Comparison of ENCODE assay signal across 10 mouse cellular contexts in the genomic region with DNA sequence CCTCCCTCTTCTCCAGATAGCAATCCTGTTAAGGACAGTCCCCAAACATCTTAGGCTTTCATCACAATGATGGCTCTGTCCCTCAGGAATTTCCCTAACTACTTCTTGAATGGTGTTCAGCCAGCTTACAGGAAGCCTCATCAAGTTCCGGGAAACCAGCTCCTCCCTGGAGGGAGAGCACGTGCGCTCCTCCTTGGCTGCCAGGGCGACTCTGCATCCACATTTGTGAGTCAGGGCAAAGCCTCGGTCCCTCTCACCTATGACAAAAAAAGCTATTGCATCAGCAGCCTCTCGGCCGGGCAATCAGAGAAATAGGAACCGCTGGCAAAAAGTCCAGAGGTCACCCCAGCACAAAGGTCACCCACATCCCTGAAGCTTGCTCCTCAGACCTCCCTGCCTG. TPM values are rescaled to one million over a fixed set of nuclear protein-coding genes. Genes with fewer than 3 reads are reported as not detected.
DNase-seq lines count a peak whose midpoint lies in the region; ATAC-seq lines count a peak whose summit lies in the region.
"Had no signal": no experiment of that assay in that cellular context is flagged by ENCODE, and none has a peak within 500 bp of the region (broad histone marks: within the 10 kb centered on the region; RNA-seq: fewer than 3 reads in every experiment).

No protein-coding gene starts in this region.

- H3K4me2 ChIP-seq in kidney, embryonic 15.5 days = no peak overlapping the region
- H3K4me2 ChIP-seq in embryonic facial prominence, embryonic 12.5 days (replicated peaks) = no peak overlapping the region
- no peak overlapping the region; the same call in 1 of the 2 replicates for H3K4me2 ChIP-seq in neural tube, embryonic 15.5 days
- H3K4me2 ChIP-seq: hindbrain, embryonic 14.5 days had no signal

- H3K27ac ChIP-seq in kidney, embryonic 15.5 days = no peak overlapping the region
- H3K27ac ChIP-seq in embryonic facial prominence, embryonic 12.5 days = peak overlapping the region; percentile 63; the same call in 1 of the 2 replicates
- H3K27ac ChIP-seq in neural tube, embryonic 15.5 days (replicated peaks) = 0 out of 2 replicates have a peak overlapping the region, but pooled peaks have one; percentile 3
- H3K27ac ChIP-seq: hindbrain, embryonic 14.5 days had no signal

- H3K4me3 ChIP-seq in kidney, embryonic 15.5 days (replicated peaks) = no peak overlapping the region
- no peak overlapping the region for H3K4me3 ChIP-seq in embryonic facial prominence, embryonic 12.5 days
- H3K4me3 ChIP-seq in neural tube, embryonic 15.5 days (replicated peaks) = no peak overlapping the region
- H3K4me3 ChIP-seq: erythroblast, embryonic 14.5 days had no signal

- H3K27me3 ChIP-seq in kidney, embryonic 15.5 days = 0 out of 2 replicates have a peak, but pooled peaks cover 4% of the 10 kb centered on the region
- H3K27me3 ChIP-seq in embryonic facial prominence, embryonic 12.5 days = no peaks in the 10 kb centered on the region
- 0 out of 2 replicates have a peak, but pooled peaks cover 3% of the 10 kb centered on the region for H3K27me3 ChIP-seq in neural tube, embryonic 15.5 days (replicated peaks)

- H3K36me3 ChIP-seq in kidney, embryonic 15.5 days = no peaks in the 10 kb centered on the region
- H3K36me3 ChIP-seq in embryonic facial prominence, embryonic 12.5 days = no peaks in the 10 kb centered on the region
- no peaks in the 10 kb centered on the region for H3K36me3 ChIP-seq in neural tube, embryonic 15.5 days

- no peak overlapping the region for H3K9ac ChIP-seq in kidney, embryonic 15.5 days
- no peak overlapping the region for H3K9ac ChIP-seq in embryonic facial prominence, embryonic 12.5 days
- no peak overlapping the region for H3K9ac ChIP-seq in neural tube, embryonic 15.5 days (replicated peaks)
- H3K9ac ChIP-seq: hindbrain, embryonic 14.5 days had no signal

- 14% methylated on average over 8 of the region's 8 CpGs for WGBS in kidney, embryonic 15.5 days
- 10% methylated on average over 8 of the region's 8 CpGs for WGBS in embryonic facial prominence, embryonic 12.5 days
- 14% methylated on average over 8 of the region's 8 CpGs for WGBS in neural tube, embryonic 15.5 days

- ATAC-seq in kidney, embryonic 15.5 days (replicated peaks; ENCODE audit: low FRiP score) = no peak
- no peak for ATAC-seq in embryonic facial prominence, embryonic 12.5 days (ENCODE audit: insufficient number of reproducible peaks, insufficient read depth, low FRiP score, low TSS enrichment)
- no peak for ATAC-seq in neural tube, embryonic 15.5 days (ENCODE audit: low FRiP score)
- no peak for ATAC-seq in megakaryocyte-erythroid progenitor cell, adult 5-6 weeks (replicated peaks; ENCODE audit: low FRiP score, low TSS enrichment, poor library complexity, severe bottlenecking)
- ATAC-seq: activated CD4-positive, CD25-positive, alpha-beta regulatory T cell, adult 4 months had no signal

- H3K9me3 ChIP-seq in kidney, embryonic 15.5 days (replicated peaks) = no peaks in the 10 kb centered on the region
- H3K9me3 ChIP-seq in embryonic facial prominence, embryonic 12.5 days = no peaks in the 10 kb centered on the region
- no peaks in the 10 kb centered on the region for H3K9me3 ChIP-seq in neural tube, embryonic 15.5 days (replicated peaks)

- peaks cover 56% of the 10 kb centered on the region for H3K4me1 ChIP-seq in kidney, embryonic 15.5 days
- peaks cover 47% of the 10 kb centered on the region for H3K4me1 ChIP-seq in embryonic facial prominence, embryonic 12.5 days
- peaks cover 36% of the 10 kb centered on the region for H3K4me1 ChIP-seq in neural tube, embryonic 15.5 days

- peak; percentile 86 for DNase-seq in kidney, adult 11 months
- peak; percentile 74 to 88 for DNase-seq in kidney, postnatal 25 days
- no peak for DNase-seq in right cerebral cortex, adult 2 months (ENCODE audit: low spot score in 2 of 2)

RNA-seq across cellular contexts. Expression of gene Tmem51, which starts 13.3 kb away (rescaled TPM):
- polyA plus RNA-seq in kidney, embryonic 15.5 days (2015; fragmentation: Nextera tagmentation; extraction: Ambion mirVana) = 29.1 and 29.5 TPM in 2 replicates
- polyA plus RNA-seq in embryonic facial prominence, embryonic 12.5 days (2016; fragmentation: Nextera tagmentation; extraction: Ambion mirVana) = 10.8 and 12.2 TPM in 2 replicates
- 5.9 and 11.0 TPM in 2 replicates for polyA plus RNA-seq in neural tube, embryonic 15.5 days (2015; fragmentation: Nextera tagmentation; extraction: Ambion mirVana)
- 0.42 TPM in 1 of 2 replicates, not detected in the other for total RNA-seq in megakaryocyte-erythroid progenitor cell, adult 5-6 weeks (2014; fragmentation: Nextera tagmentation)
- not detected in 2 replicates for total RNA-seq in megakaryocyte-erythroid progenitor cell, adult 5-6 weeks (2017)

RNA-seq across cellular contexts. Expression of gene Fhad1, which starts 56.0 kb away (rescaled TPM):
- 0.87 and 1.4 TPM in 2 replicates for polyA plus RNA-seq in kidney, embryonic 15.5 days (2015; fragmentation: Nextera tagmentation; extraction: Ambion mirVana)
- polyA plus RNA-seq in embryonic facial prominence, embryonic 12.5 days (2016; fragmentation: Nextera tagmentation; extraction: Ambion mirVana) = 1.9 and 2.2 TPM in 2 replicates
- 4.5 and 4.8 TPM in 2 replicates for polyA plus RNA-seq in neural tube, embryonic 15.5 days (2015; fragmentation: Nextera tagmentation; extraction: Ambion mirVana)
- not detected in 2 replicates for total RNA-seq in megakaryocyte-erythroid progenitor cell, adult 5-6 weeks (2014; fragmentation: Nextera tagmentation)
- not detected in 2 replicates for total RNA-seq in megakaryocyte-erythroid progenitor cell, adult 5-6 weeks (2017)
- polyA plus RNA-seq: erythroblast, embryonic 14.5 days had no signal

Comparison
In these comparisons a context has a peak if more than half of its experiments do, and no peak if none do; other contexts are left out.
1. DNase-seq: peak in kidney, adult 11 months (single experiment) and kidney, postnatal 25 days (2 of 2); none in right cerebral cortex, adult 2 months (0 of 2).